Mouse (Mus musculus) kidney, adult 2 months (tissue): ENCODE measurements around the gene Gm11077.

ENCODE experiments used
- CTCF ChIP-seq: fragments of 200-500 bp; conservative IDR thresholded peaks from 2 replicates; pipeline ENCODE4 v1.5.1; 2011; ENCODE audit warnings: low read depth, mild to moderate bottlenecking, control low read depth, low read length, moderate library complexity, mixed read lengths; ENCODE audit not compliant: insufficient read depth, insufficient read length
- POLR2A ChIP-seq: fragments of 200-500 bp; IDR thresholded peaks from one replicate; pipeline ENCODE4 v1.6.1; 2011; ENCODE audit warnings: low read depth, low read length, control low read depth

GRCm38 (mm10) chr6:140732971-140733640 lies 4.0 kb downstream of the Gm11077 start:
- TF ChIP-seq POLR2A (no peak), CTCF (no peak)
